Mouse (Mus musculus): ENCODE results near the gene Stag1. TPM values are rescaled to one million over a fixed set of nuclear protein-coding genes. Genes with fewer than 3 reads are reported as not detected.

Gene Stag1
- polyA plus RNA-seq, 1 experiment = 26.7 TPM

- TF ChIP-seq CTCF (IDR thresholded peaks at IDR 0.05; ENCODE audit: extremely low read depth, insufficient read depth, low read length) (no peak), POLR2A (IDR thresholded peaks at IDR 0.05; ENCODE audit: extremely low read depth, insufficient read depth, low read length) (no peak)
- Histone ChIP-seq H3K27ac (ENCODE audit: insufficient read depth, low read length) (no peak overlapping the region), H3K4me3 (ENCODE audit: insufficient read depth, low read length) (no peak overlapping the region), H3K4me1 (ENCODE audit: control insufficient read depth, insufficient read depth, low read length) (no peaks in the 10 kb centered on the region)
Measured at GRCm38 (mm10) chr9:100573300-100573699, 24.3 kb upstream of the Stag1 start.

GRCm38 (mm10) chr9:100573942-100574341 lies 23.7 kb upstream of the Stag1 start:
- H3K27ac ChIP-seq (ENCODE audit: insufficient read depth, low read length) = no peak overlapping the region
- no peaks in the 10 kb centered on the region for H3K4me1 ChIP-seq (ENCODE audit: control insufficient read depth, insufficient read depth, low read length)
- TF ChIP-seq CTCF (IDR thresholded peaks at IDR 0.05; ENCODE audit: extremely low read depth, insufficient read depth, low read length) = no peak
- TF ChIP-seq POLR2A (IDR thresholded peaks at IDR 0.05; ENCODE audit: extremely low read depth, insufficient read depth, low read length) = no peak
- no peak overlapping the region for H3K4me3 ChIP-seq (ENCODE audit: insufficient read depth, low read length)

GRCm38 (mm10) chr9:100580196-100580740 lies 17.3 kb upstream of the Stag1 start:
- Histone ChIP-seq H3K4me1 (ENCODE audit: control insufficient read depth, insufficient read depth, low read length) (no peaks in the 10 kb centered on the region), H3K4me3 (ENCODE audit: insufficient read depth, low read length) (no peak overlapping the region), H3K27ac (ENCODE audit: insufficient read depth, low read length) (no peak overlapping the region)
- TF ChIP-seq CTCF (IDR thresholded peaks at IDR 0.05; ENCODE audit: extremely low read depth, insufficient read depth, low read length) (no peak), POLR2A (IDR thresholded peaks at IDR 0.05; ENCODE audit: extremely low read depth, insufficient read depth, low read length) (no peak)

GRCm38 (mm10) chr9:100581543-100582492 lies 15.8 kb upstream of the Stag1 start:
- H3K4me3 ChIP-seq (ENCODE audit: insufficient read depth, low read length) = no peak overlapping the region
- H3K27ac ChIP-seq (ENCODE audit: insufficient read depth, low read length) = no peak overlapping the region
- TF ChIP-seq POLR2A (IDR thresholded peaks at IDR 0.05; ENCODE audit: extremely low read depth, insufficient read depth, low read length) = no peak
- no peak for TF ChIP-seq CTCF (IDR thresholded peaks at IDR 0.05; ENCODE audit: extremely low read depth, insufficient read depth, low read length)
- no peaks in the 10 kb centered on the region for H3K4me1 ChIP-seq (ENCODE audit: control insufficient read depth, insufficient read depth, low read length)

GRCm38 (mm10) chr9:100582883-100583575 lies 14.6 kb upstream of the Stag1 start:
- H3K4me3 ChIP-seq (ENCODE audit: insufficient read depth, low read length) = no peak overlapping the region
- no peak overlapping the region for H3K27ac ChIP-seq (ENCODE audit: insufficient read depth, low read length)

GRCm38 (mm10) chr9:100584031-100584430 lies 13.6 kb upstream of the Stag1 start:
- TF ChIP-seq POLR2A (IDR thresholded peaks at IDR 0.05; ENCODE audit: extremely low read depth, insufficient read depth, low read length) (no peak), CTCF (IDR thresholded peaks at IDR 0.05; ENCODE audit: extremely low read depth, insufficient read depth, low read length) (no peak)
- no peak overlapping the region for H3K4me3 ChIP-seq (ENCODE audit: insufficient read depth, low read length)
- H3K4me1 ChIP-seq (ENCODE audit: control insufficient read depth, insufficient read depth, low read length) = no peaks in the 10 kb centered on the region
- H3K27ac ChIP-seq (ENCODE audit: insufficient read depth, low read length) = no peak overlapping the region

More at GRCm38 (mm10) chr9:100582883-100583575, 14.6 kb upstream of the Stag1 start:
- no peak for TF ChIP-seq CTCF (IDR thresholded peaks at IDR 0.05; ENCODE audit: extremely low read depth, insufficient read depth, low read length)
- no peak for TF ChIP-seq POLR2A (IDR thresholded peaks at IDR 0.05; ENCODE audit: extremely low read depth, insufficient read depth, low read length)
- H3K4me1 ChIP-seq (ENCODE audit: control insufficient read depth, insufficient read depth, low read length) = no peaks in the 10 kb centered on the region

GRCm38 (mm10) chr9:100590462-100590861 lies 7.1 kb upstream of the Stag1 start:
- no peak overlapping the region for H3K27ac ChIP-seq (ENCODE audit: insufficient read depth, low read length)
- TF ChIP-seq CTCF (IDR thresholded peaks at IDR 0.05; ENCODE audit: extremely low read depth, insufficient read depth, low read length) = no peak
- peaks cover 3% of the 10 kb centered on the region; the same call in 1 of the 2 replicates for H3K4me1 ChIP-seq (ENCODE audit: control insufficient read depth, insufficient read depth, low read length)
- no peak overlapping the region for H3K4me3 ChIP-seq (ENCODE audit: insufficient read depth, low read length)

- TF ChIP-seq POLR2A (IDR thresholded peaks at IDR 0.05; ENCODE audit: extremely low read depth, insufficient read depth, low read length) (no peak), CTCF (IDR thresholded peaks at IDR 0.05; ENCODE audit: extremely low read depth, insufficient read depth, low read length) (no peak)
- H3K4me3 ChIP-seq (ENCODE audit: insufficient read depth, low read length) = no peak overlapping the region
- no peak overlapping the region for H3K27ac ChIP-seq (ENCODE audit: insufficient read depth, low read length)
- H3K4me1 ChIP-seq (ENCODE audit: control insufficient read depth, insufficient read depth, low read length) = no peaks in the 10 kb centered on the region
Measured at GRCm38 (mm10) chr9:100596317-100596716, 1.3 kb upstream of the Stag1 start.

GRCm38 (mm10) chr9:100599761-100600328 lies 2.2 kb downstream of the Stag1 start:
- no peak overlapping the region for H3K4me3 ChIP-seq (ENCODE audit: insufficient read depth, low read length)
- no peak overlapping the region for H3K27ac ChIP-seq (ENCODE audit: insufficient read depth, low read length)
- no peaks in the 10 kb centered on the region for H3K4me1 ChIP-seq (ENCODE audit: control insufficient read depth, insufficient read depth, low read length)
- TF ChIP-seq CTCF (IDR thresholded peaks at IDR 0.05; ENCODE audit: extremely low read depth, insufficient read depth, low read length) (no peak), POLR2A (IDR thresholded peaks at IDR 0.05; ENCODE audit: extremely low read depth, insufficient read depth, low read length) (no peak)
